Mouse (Mus musculus) embryonic facial prominence, embryonic 13.5 days (tissue): ENCODE measurements at regions not wholly inside any gene's neighbourhood (a gene's known extent, or its start where the extent isn't known, plus 50 kb on each side); places are given as distances from the start of the nearest gene placed in this dataset.

ENCODE experiments used
- ATAC-seq: fragments of 200-750 bp; cut with Nextera tagmentation; 2 replicates; pipeline ENCODE4 v1.8.0; 2017; ENCODE audit warnings: low read depth; ENCODE audit not compliant: insufficient number of reproducible peaks, insufficient read depth, low FRiP score, low TSS enrichment
- H3K27ac ChIP-seq: fragments of 300-500 bp; sonication (generic); 2 replicates; pipeline ENCODE4 v1.5.1; 2015; ENCODE audit warnings: moderate library complexity, mild to moderate bottlenecking, inconsistent platforms
- H3K27me3 ChIP-seq: fragments of 300-500 bp; sonication (generic); 2 replicates; pipeline ENCODE4 v1.6.1; 2015; ENCODE audit warnings: mild to moderate bottlenecking, inconsistent platforms
- H3K36me3 ChIP-seq: fragments of 300-500 bp; sonication (generic); 2 replicates; pipeline ENCODE4 v1.6.1; 2015; ENCODE audit warnings: mild to moderate bottlenecking, inconsistent platforms
- H3K4me1 ChIP-seq: fragments of 300-500 bp; sonication (generic); 2 replicates; pipeline ENCODE4 v1.6.1; 2015; ENCODE audit warnings: inconsistent platforms
- H3K4me2 ChIP-seq: fragments of 300-500 bp; sonication (generic); 2 replicates; pipeline ENCODE4 v1.6.1; 2015; ENCODE audit warnings: moderate library complexity, mild to moderate bottlenecking, inconsistent platforms
- H3K4me3 ChIP-seq: fragments of 300-500 bp; sonication (generic); 2 replicates; pipeline ENCODE4 v1.5.1; 2015; ENCODE audit warnings: mild to moderate bottlenecking, inconsistent platforms
- H3K9ac ChIP-seq: fragments of 300-500 bp; sonication (generic); 2 replicates; pipeline ENCODE4 v1.6.1; 2015; ENCODE audit warnings: mild to moderate bottlenecking, inconsistent platforms
- H3K9me3 ChIP-seq: fragments of 300-500 bp; sonication (generic); 2 replicates; pipeline ENCODE4 v1.6.1; 2016; ENCODE audit warnings: inconsistent platforms
- WGBS: fragments of 180-500 bp; shearing (Covaris S2); methylation state at CpG from one replicate; pipeline ENCODE4 v1.1.7; 2015; ENCODE audit warnings: mixed read lengths; 5-methylcytosine and 5-hydroxymethylcytosine counted together

- Histone ChIP-seq H3K9me3 (no peaks in the 10 kb centered on the region), H3K27me3 (no peaks in the 10 kb centered on the region), H3K4me3 (no peak overlapping the region), H3K27ac (no peak overlapping the region), H3K4me1 (no peaks in the 10 kb centered on the region), H3K9ac (no peak overlapping the region), H3K36me3 (no peaks in the 10 kb centered on the region), H3K4me2 (no peak overlapping the region)
- WGBS, result 35% methylated on average over 3 of the region's 3 CpGs
- no peak for ATAC-seq
Observed at GRCm38 (mm10) chr17:4133678-4134077, 437.6 kb upstream of the Nox3 start.

- 77% methylated on average over 2 of the region's 2 CpGs for WGBS
- ATAC-seq, result no peak
- H3K9me3 ChIP-seq, result no peaks in the 10 kb centered on the region
Observed at GRCm38 (mm10) chr17:4163502-4163901, 467.4 kb upstream of the Nox3 start.

GRCm38 (mm10) chr17:4173951-4174361, 477.9 kb upstream of the Nox3 start:
- no peak overlapping the region for H3K27ac ChIP-seq
- H3K27me3 ChIP-seq, result no peaks in the 10 kb centered on the region
- WGBS, result 24% methylated on average over 4 of the region's 4 CpGs
- no peak overlapping the region for H3K4me2 ChIP-seq
- no peak overlapping the region for H3K4me3 ChIP-seq
- no peaks in the 10 kb centered on the region for H3K36me3 ChIP-seq
- H3K9me3 ChIP-seq, result no peaks in the 10 kb centered on the region
- ATAC-seq, result no peak
- peaks cover 14% of the 10 kb centered on the region for H3K4me1 ChIP-seq
- no peak overlapping the region for H3K9ac ChIP-seq

More at GRCm38 (mm10) chr17:4163502-4163901, 467.4 kb upstream of the Nox3 start:
- Histone ChIP-seq H3K27ac (no peak overlapping the region), H3K4me3 (no peak overlapping the region), H3K4me2 (no peak overlapping the region), H3K36me3 (no peaks in the 10 kb centered on the region), H3K27me3 (no peaks in the 10 kb centered on the region), H3K4me1 (0 out of 2 replicates have a peak, but pooled peaks cover 3% of the 10 kb centered on the region), H3K9ac (no peak overlapping the region)

- 25% methylated on average over 9 of the region's 9 CpGs for WGBS
- no peak for ATAC-seq
- H3K9me3 ChIP-seq, result no peaks in the 10 kb centered on the region
- no peak overlapping the region for H3K9ac ChIP-seq
- no peak overlapping the region for H3K27ac ChIP-seq
- H3K27me3 ChIP-seq, result no peaks in the 10 kb centered on the region
- H3K4me2 ChIP-seq, result no peak overlapping the region
- H3K36me3 ChIP-seq, result no peaks in the 10 kb centered on the region
- H3K4me1 ChIP-seq, result peaks cover 14% of the 10 kb centered on the region
- H3K4me3 ChIP-seq, result no peak overlapping the region
Observed at GRCm38 (mm10) chr17:4175006-4175405, 478.9 kb upstream of the Nox3 start.

- H3K4me3 ChIP-seq, result no peak overlapping the region
- H3K36me3 ChIP-seq, result no peaks in the 10 kb centered on the region
- no peaks in the 10 kb centered on the region for H3K27me3 ChIP-seq
- no peak for ATAC-seq
- H3K4me1 ChIP-seq, result peaks cover 14% of the 10 kb centered on the region
- H3K4me2 ChIP-seq, result no peak overlapping the region
- WGBS, result 64% methylated on average over 2 of the region's 3 CpGs
- no peaks in the 10 kb centered on the region for H3K9me3 ChIP-seq
- no peak overlapping the region for H3K9ac ChIP-seq
- H3K27ac ChIP-seq, result no peak overlapping the region
Observed at GRCm38 (mm10) chr17:4176524-4176923, 480.5 kb upstream of the Nox3 start.

- H3K9ac ChIP-seq, result no peak overlapping the region
- peaks cover 14% of the 10 kb centered on the region for H3K4me1 ChIP-seq
- H3K9me3 ChIP-seq, result no peaks in the 10 kb centered on the region
- no peak overlapping the region for H3K4me3 ChIP-seq
- no peak overlapping the region for H3K27ac ChIP-seq
- ATAC-seq, result no peak
- no peaks in the 10 kb centered on the region for H3K36me3 ChIP-seq
- WGBS, result 34% methylated on average over 9 of the region's 9 CpGs
- H3K27me3 ChIP-seq, result no peaks in the 10 kb centered on the region
- no peak overlapping the region for H3K4me2 ChIP-seq
Observed at GRCm38 (mm10) chr17:4177485-4178150, 481.6 kb upstream of the Nox3 start.

- Histone ChIP-seq H3K4me1 (peaks cover 7% of the 10 kb centered on the region), H3K9me3 (no peaks in the 10 kb centered on the region), H3K27ac (no peak overlapping the region), H3K4me3 (no peak overlapping the region), H3K36me3 (no peaks in the 10 kb centered on the region), H3K4me2 (no peak overlapping the region), H3K9ac (no peak overlapping the region), H3K27me3 (no peaks in the 10 kb centered on the region)
- 31% methylated on average over 1 of the region's 1 CpGs for WGBS
- no peak for ATAC-seq
Observed at GRCm38 (mm10) chr17:4179271-4179670, 483.2 kb upstream of the Nox3 start.

- Histone ChIP-seq H3K27ac (no peak overlapping the region), H3K9ac (no peak overlapping the region), H3K4me2 (no peak overlapping the region), H3K36me3 (no peaks in the 10 kb centered on the region), H3K4me1 (peaks cover 8% of the 10 kb centered on the region), H3K9me3 (no peaks in the 10 kb centered on the region), H3K4me3 (no peak overlapping the region), H3K27me3 (no peaks in the 10 kb centered on the region)
- WGBS, result 91% methylated on average over 1 of the region's 1 CpGs
- ATAC-seq, result no peak
Observed at GRCm38 (mm10) chr17:4182106-4182505, 486.0 kb upstream of the Nox3 start.

- H3K4me1 ChIP-seq, result peaks cover 8% of the 10 kb centered on the region
- no peak for ATAC-seq
- H3K4me2 ChIP-seq, result no peak overlapping the region
- H3K36me3 ChIP-seq, result no peaks in the 10 kb centered on the region
- no peak overlapping the region for H3K27ac ChIP-seq
- no peaks in the 10 kb centered on the region for H3K27me3 ChIP-seq
- H3K4me3 ChIP-seq, result no peak overlapping the region
- H3K9ac ChIP-seq, result no peak overlapping the region
- no peaks in the 10 kb centered on the region for H3K9me3 ChIP-seq
- 65% methylated on average over 9 of the region's 9 CpGs for WGBS
Observed at GRCm38 (mm10) chr17:4186802-4187201, 490.7 kb upstream of the Nox3 start.

- Histone ChIP-seq H3K9me3 (no peaks in the 10 kb centered on the region), H3K9ac (no peak overlapping the region), H3K27me3 (no peaks in the 10 kb centered on the region), H3K4me2 (no peak overlapping the region), H3K4me1 (peaks cover 8% of the 10 kb centered on the region), H3K4me3 (no peak overlapping the region), H3K36me3 (no peaks in the 10 kb centered on the region), H3K27ac (no peak overlapping the region)
- WGBS, result 89% methylated on average over 4 of the region's 4 CpGs
- ATAC-seq, result no peak
Observed at GRCm38 (mm10) chr17:4187606-4188005, 491.5 kb upstream of the Nox3 start.

- no peak overlapping the region for H3K27ac ChIP-seq
- H3K36me3 ChIP-seq, result no peaks in the 10 kb centered on the region
- 73% methylated on average over 8 of the region's 8 CpGs for WGBS
- H3K9me3 ChIP-seq, result no peaks in the 10 kb centered on the region
- 0 out of 2 replicates have a peak, but pooled peaks cover 3% of the 10 kb centered on the region for H3K27me3 ChIP-seq
- H3K4me2 ChIP-seq, result no peak overlapping the region
- no peaks in the 10 kb centered on the region for H3K4me1 ChIP-seq
- ATAC-seq, result no peak
- H3K4me3 ChIP-seq, result no peak overlapping the region
- no peak overlapping the region for H3K9ac ChIP-seq
Observed at GRCm38 (mm10) chr17:4196793-4197448, 500.9 kb upstream of the Nox3 start.

GRCm38 (mm10) chr17:4198001-4198400, 501.9 kb upstream of the Nox3 start:
- no peak for ATAC-seq
- WGBS, result 80% methylated on average over 3 of the region's 3 CpGs
- Histone ChIP-seq H3K4me3 (no peak overlapping the region), H3K27me3 (0 out of 2 replicates have a peak, but pooled peaks cover 3% of the 10 kb centered on the region), H3K27ac (no peak overlapping the region), H3K9ac (no peak overlapping the region), H3K9me3 (no peaks in the 10 kb centered on the region), H3K36me3 (no peaks in the 10 kb centered on the region), H3K4me1 (no peaks in the 10 kb centered on the region), H3K4me2 (no peak overlapping the region)
